Mouse (Mus musculus): ENCODE data around the gene Kif13a.

The Kif13a gene

GRCm38 (mm10) chr13:46776636-46777305, 152.9 kb downstream of the Kif13a start:
- no peak for DNase-seq (ENCODE audit: low spot score)

GRCm38 (mm10) chr13:46774998-46775397, 154.7 kb downstream of the Kif13a start:
- no peak for DNase-seq (ENCODE audit: low spot score)

GRCm38 (mm10) chr13:46772581-46772980, 157.1 kb downstream of the Kif13a start:
- DNase-seq (ENCODE audit: low spot score) = no peak

GRCm38 (mm10) chr13:46765361-46765760, 164.3 kb downstream of the Kif13a start:
- no peak for DNase-seq (ENCODE audit: low spot score)

GRCm38 (mm10) chr13:46763210-46763609, 166.5 kb downstream of the Kif13a start:
- DNase-seq (ENCODE audit: low spot score) = no peak

- DNase-seq (ENCODE audit: low spot score) = no peak
These were observed 168.7 kb downstream of the Kif13a start for GRCm38 (mm10) chr13:46760921-46761320.

GRCm38 (mm10) chr13:46759281-46759809, 170.3 kb downstream of the Kif13a start:
- no peak for DNase-seq (ENCODE audit: low spot score)

- DNase-seq (ENCODE audit: low spot score) = no peak
These were observed 171.0 kb downstream of the Kif13a start for GRCm38 (mm10) chr13:46758627-46759026.

GRCm38 (mm10) chr13:46757946-46758345, 171.7 kb downstream of the Kif13a start:
- DNase-seq (ENCODE audit: low spot score) = no peak

- no peak for DNase-seq (ENCODE audit: low spot score)
These were observed 176.4 kb downstream of the Kif13a start for GRCm38 (mm10) chr13:46753294-46753693.

- no peak for DNase-seq (ENCODE audit: low spot score)
These were observed 177.0 kb downstream of the Kif13a start for GRCm38 (mm10) chr13:46752566-46753229.

- no peak for DNase-seq (ENCODE audit: low spot score)
These were observed 181.4 kb downstream of the Kif13a start for GRCm38 (mm10) chr13:46748138-46748873.

GRCm38 (mm10) chr13:46743821-46744220, 185.8 kb downstream of the Kif13a start:
- no peak for DNase-seq (ENCODE audit: low spot score)

- no peak for DNase-seq (ENCODE audit: low spot score)
These were observed 187.3 kb downstream of the Kif13a start for GRCm38 (mm10) chr13:46742367-46742766.

GRCm38 (mm10) chr13:46739426-46739825, 190.2 kb downstream of the Kif13a start:
- DNase-seq (ENCODE audit: low spot score) = no peak

- DNase-seq (ENCODE audit: low spot score) = no peak
These were observed 192.2 kb downstream of the Kif13a start for GRCm38 (mm10) chr13:46737482-46737881.

- DNase-seq (ENCODE audit: low spot score) = no peak
These were observed 193.2 kb downstream of the Kif13a start for GRCm38 (mm10) chr13:46736479-46736865.

- no peak for DNase-seq (ENCODE audit: low spot score)
These were observed 193.7 kb downstream of the Kif13a start for GRCm38 (mm10) chr13:46735808-46736478.

GRCm38 (mm10) chr13:46735219-46735807, 194.4 kb downstream of the Kif13a start:
- DNase-seq (ENCODE audit: low spot score) = no peak

- no peak for DNase-seq (ENCODE audit: low spot score)
These were observed 199.7 kb downstream of the Kif13a start for GRCm38 (mm10) chr13:46729998-46730397.

- DNase-seq (ENCODE audit: low spot score) = peak; percentile 18
These were observed 201.3 kb downstream of the Kif13a start for GRCm38 (mm10) chr13:46728411-46728810.

GRCm38 (mm10) chr13:46727837-46728268, 201.8 kb downstream of the Kif13a start, which contains the start of gene Nup153:
Nup153 (minus strand) TSS chr13:46727940.
- peak; percentile 99 for DNase-seq (ENCODE audit: low spot score)

Measured in left cerebral cortex, adult 11 months (tissue).